Comparison of ENCODE assay signal across 9 mouse cellular contexts in the genomic region with DNA sequence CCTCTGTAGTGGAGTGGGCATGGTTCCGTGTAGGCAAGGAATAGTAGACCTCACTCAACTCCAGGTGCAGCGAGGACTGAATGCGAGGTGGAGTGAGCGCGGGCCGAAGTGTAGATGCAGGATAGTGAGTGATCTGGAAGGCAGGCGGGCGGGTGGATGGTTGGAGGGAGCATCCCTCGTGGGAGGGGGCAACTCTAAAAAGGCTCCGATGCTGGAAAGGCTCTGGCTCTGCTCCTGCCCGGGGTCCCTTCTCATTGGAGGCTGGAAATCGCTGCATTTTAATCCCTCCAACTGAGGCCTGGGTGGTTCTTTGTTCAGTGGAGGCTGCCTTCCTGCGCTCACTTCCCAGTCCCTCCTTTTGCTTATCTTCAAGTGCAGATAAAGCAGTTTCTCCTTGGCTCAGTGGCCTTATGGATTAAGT. TPM values are rescaled to one million over a fixed set of nuclear protein-coding genes. Genes with fewer than 3 reads are reported as not detected.
DNase-seq lines count a peak whose midpoint lies in the region; ATAC-seq and TF ChIP-seq lines count a peak whose summit lies in the region.
"Had no signal": no experiment of that assay in that cellular context is flagged by ENCODE, and none has a peak within 500 bp of the region (broad histone marks: within the 10 kb centered on the region; RNA-seq: fewer than 3 reads in every experiment).

No protein-coding gene starts in this region.

- peak overlapping the region; percentile 99 for H3K27ac ChIP-seq in kidney, postnatal 0 days
- peak overlapping the region; percentile 99 for H3K27ac ChIP-seq in embryonic facial prominence, embryonic 10.5 days (replicated peaks)
- H3K27ac ChIP-seq in hindbrain, embryonic 16.5 days (ENCODE audit: low read depth, low read length) = peak overlapping the region; percentile 100
- peak overlapping the region; percentile 99 for H3K27ac ChIP-seq in midbrain, postnatal 0 days (ENCODE audit: low read depth, low read length)
- H3K27ac ChIP-seq: macrophage had no signal

- whole genome bisulfite sequencing in kidney, postnatal 0 days = 1% methylated on average over 13 of the region's 13 CpGs
- WGBS in embryonic facial prominence, embryonic 10.5 days = under 1% methylated on average over 13 of the region's 13 CpGs
- WGBS in hindbrain, embryonic 16.5 days = under 1% methylated on average over 13 of the region's 13 CpGs
- WGBS in midbrain, postnatal 0 days = under 1% methylated on average over 13 of the region's 13 CpGs

- ATAC-seq in kidney, postnatal 0 days (replicated peaks; ENCODE audit: low FRiP score, low read depth) = no peak
- no peak for ATAC-seq in hindbrain, embryonic 16.5 days
- ATAC-seq in midbrain, postnatal 0 days (ENCODE audit: low FRiP score) = peak; percentile 38

- peak overlapping the region; percentile 58; the same call in 1 of the 2 replicates for H3K9ac ChIP-seq in kidney, postnatal 0 days (ENCODE audit: low read depth, low read length)
- peak overlapping the region; percentile 66 for H3K9ac ChIP-seq in hindbrain, embryonic 16.5 days (ENCODE audit: low read depth, low read length)
- H3K9ac ChIP-seq in midbrain, postnatal 0 days (replicated peaks; ENCODE audit: low read length, poor library complexity, severe bottlenecking) = peak overlapping the region; percentile 94

- no peaks in the 10 kb centered on the region for H3K9me3 ChIP-seq in kidney, postnatal 0 days (replicated peaks; ENCODE audit: low read length)
- H3K9me3 ChIP-seq in embryonic facial prominence, embryonic 10.5 days = no peaks in the 10 kb centered on the region
- no peaks in the 10 kb centered on the region for H3K9me3 ChIP-seq in hindbrain, embryonic 16.5 days (ENCODE audit: control insufficient read depth, low read length)
- H3K9me3 ChIP-seq in midbrain, postnatal 0 days (ENCODE audit: low read length) = no peaks in the 10 kb centered on the region

- H3K36me3 ChIP-seq in kidney, postnatal 0 days (ENCODE audit: insufficient read depth, low read length) = no peaks in the 10 kb centered on the region
- peaks cover 14% of the 10 kb centered on the region for H3K36me3 ChIP-seq in embryonic facial prominence, embryonic 10.5 days (replicated peaks)
- no peaks in the 10 kb centered on the region for H3K36me3 ChIP-seq in hindbrain, embryonic 16.5 days (ENCODE audit: control insufficient read depth, insufficient read depth, low read length)
- H3K36me3 ChIP-seq in midbrain, postnatal 0 days (ENCODE audit: insufficient read depth, low read length) = no peaks in the 10 kb centered on the region

- peak overlapping the region; percentile 95 for H3K4me2 ChIP-seq in kidney, postnatal 0 days (ENCODE audit: low read length)
- peak overlapping the region; percentile 92 for H3K4me2 ChIP-seq in hindbrain, embryonic 16.5 days (ENCODE audit: low read length)
- H3K4me2 ChIP-seq in midbrain, postnatal 0 days (ENCODE audit: low read depth, low read length, poor library complexity, severe bottlenecking) = peak overlapping the region; percentile 91

- peak; percentile 70 for DNase-seq in kidney, postnatal 0 days (ENCODE audit: low spot score)
- DNase-seq in kidney, adult 8-10 months = no peak
- DNase-seq in embryonic facial prominence, embryonic 10.5 days (ENCODE audit: low spot score) = no peak
- peak; percentile 66 for DNase-seq in midbrain, postnatal 0 days (ENCODE audit: low spot score)
- DNase-seq in layer of hippocampus, adult 11-12 months (ENCODE audit: low spot score) = no peak
- no peak for DNase-seq in layer of hippocampus, postnatal 10 days (ENCODE audit: low spot score in 2 of 2)
- DNase-seq in layer of hippocampus, postnatal 14 days (ENCODE audit: low spot score in 2 of 2) = no peak

- TF ChIP-seq CTCF in kidney, postnatal 0 days (IDR thresholded peaks at IDR 0.05; ENCODE audit: low read depth) = no peak
- no peak for TF ChIP-seq CTCF in midbrain, postnatal 0 days (IDR thresholded peaks at IDR 0.05)

- H3K27me3 ChIP-seq in kidney, postnatal 0 days (ENCODE audit: insufficient read depth, low read length) = no peaks in the 10 kb centered on the region
- no peaks in the 10 kb centered on the region for H3K27me3 ChIP-seq in embryonic facial prominence, embryonic 10.5 days (replicated peaks; ENCODE audit: low read depth, poor library complexity, severe bottlenecking)
- no peaks in the 10 kb centered on the region for H3K27me3 ChIP-seq in hindbrain, embryonic 16.5 days (replicated peaks; ENCODE audit: control insufficient read depth, insufficient read depth, low read length)
- no peaks in the 10 kb centered on the region for H3K27me3 ChIP-seq in midbrain, postnatal 0 days (ENCODE audit: insufficient read depth, low read length)

- H3K4me3 ChIP-seq in kidney, postnatal 0 days (replicated peaks; ENCODE audit: low read depth, low read length) = peak overlapping the region; percentile 90
- H3K4me3 ChIP-seq in embryonic facial prominence, embryonic 10.5 days = peak overlapping the region; percentile 94
- peak overlapping the region; percentile 90 for H3K4me3 ChIP-seq in hindbrain, embryonic 16.5 days (ENCODE audit: low read length)
- H3K4me3 ChIP-seq in midbrain, postnatal 0 days (ENCODE audit: low read depth, low read length) = peak overlapping the region; percentile 74

- H3K4me1 ChIP-seq in kidney, postnatal 0 days (replicated peaks; ENCODE audit: insufficient read depth, low read length) = peaks cover 11% of the 10 kb centered on the region; the same call in 1 of the 2 replicates
- peaks cover 46% of the 10 kb centered on the region for H3K4me1 ChIP-seq in embryonic facial prominence, embryonic 10.5 days
- peaks cover 22% of the 10 kb centered on the region for H3K4me1 ChIP-seq in hindbrain, embryonic 16.5 days (ENCODE audit: control insufficient read depth, insufficient read depth, low read depth, low read length)
- H3K4me1 ChIP-seq in midbrain, postnatal 0 days (ENCODE audit: insufficient read depth, low read length) = peaks cover 6% of the 10 kb centered on the region; the same call in 1 of the 2 replicates

RNA-seq across cellular contexts. Expression of gene Sox12, which starts 1.3 kb away (rescaled TPM):
- 8.2 and 9.2 TPM in 2 replicates for polyA plus RNA-seq in kidney, postnatal 0 days (2015; fragmentation: Nextera tagmentation; extraction: Ambion mirVana)
- polyA plus RNA-seq in embryonic facial prominence, embryonic 10.5 days (2016; fragmentation: Nextera tagmentation; extraction: Ambion mirVana) = 10.6 and 11.5 TPM in 2 replicates
- 10.5 and 11.8 TPM in 2 replicates for polyA plus RNA-seq in hindbrain, embryonic 16.5 days (2015; fragmentation: Nextera tagmentation; extraction: Ambion mirVana)
- total RNA-seq in midbrain, postnatal 0 days (2014; rRNA removed) = 45.3 and 55.7 TPM in 2 replicates
- 9.4 and 10.8 TPM in 2 replicates for polyA plus RNA-seq in midbrain, postnatal 0 days (2015; fragmentation: Nextera tagmentation; extraction: Ambion mirVana)
- 10 to 100 TPM; 37.5 to 38.1 TPM for total RNA-seq in layer of hippocampus, postnatal 10 days (2021)
- total RNA-seq in layer of hippocampus, postnatal 14 days (2021) = 10 to 100 TPM; 21.4 to 23.1 TPM

RNA-seq across cellular contexts. Expression of gene Zcchc3, which starts 15.7 kb away (rescaled TPM):
- polyA plus RNA-seq in kidney, postnatal 0 days (2015; fragmentation: Nextera tagmentation; extraction: Ambion mirVana) = 28.3 and 31.0 TPM in 2 replicates
- 53.4 and 58.3 TPM in 2 replicates for polyA plus RNA-seq in embryonic facial prominence, embryonic 10.5 days (2016; fragmentation: Nextera tagmentation; extraction: Ambion mirVana)
- 12.5 and 13.8 TPM in 2 replicates for polyA plus RNA-seq in hindbrain, embryonic 16.5 days (2015; fragmentation: Nextera tagmentation; extraction: Ambion mirVana)
- total RNA-seq in midbrain, postnatal 0 days (2014; rRNA removed) = 15.1 and 15.2 TPM in 2 replicates
- 13.9 and 16.6 TPM in 2 replicates for polyA plus RNA-seq in midbrain, postnatal 0 days (2015; fragmentation: Nextera tagmentation; extraction: Ambion mirVana)
- total RNA-seq in layer of hippocampus, postnatal 10 days (2021) = 10 to 100 TPM in 1 of 2 experiments, 1 to 10 TPM in 1; 9.9 to 12.1 TPM
- 10 to 100 TPM in 1 of 2 experiments, 1 to 10 TPM in 1; 9.8 to 10.8 TPM for total RNA-seq in layer of hippocampus, postnatal 14 days (2021)

RNA-seq across cellular contexts. Expression of gene 6820408C15Rik, which starts 16.3 kb away (rescaled TPM):
- polyA plus RNA-seq in kidney, postnatal 0 days (2015; fragmentation: Nextera tagmentation; extraction: Ambion mirVana) = 0.76 and 0.92 TPM in 2 replicates
- 0.43 and 0.71 TPM in 2 replicates for polyA plus RNA-seq in embryonic facial prominence, embryonic 10.5 days (2016; fragmentation: Nextera tagmentation; extraction: Ambion mirVana)
- 3.1 and 4.1 TPM in 2 replicates for polyA plus RNA-seq in hindbrain, embryonic 16.5 days (2015; fragmentation: Nextera tagmentation; extraction: Ambion mirVana)
- 0.94 and 1.8 TPM in 2 replicates for total RNA-seq in midbrain, postnatal 0 days (2014; rRNA removed)
- polyA plus RNA-seq in midbrain, postnatal 0 days (2015; fragmentation: Nextera tagmentation; extraction: Ambion mirVana) = 3.3 and 4.9 TPM in 2 replicates
- 1 to 10 TPM; 3.5 to 4.3 TPM for total RNA-seq in layer of hippocampus, postnatal 10 days (2021)
- total RNA-seq in layer of hippocampus, postnatal 14 days (2021) = 1 to 10 TPM; 2.9 to 4.2 TPM
- polyA plus RNA-seq: macrophage had no signal

RNA-seq across cellular contexts. Expression of gene Nrsn2, which starts 22.7 kb away (rescaled TPM):
- polyA plus RNA-seq in kidney, postnatal 0 days (2015; fragmentation: Nextera tagmentation; extraction: Ambion mirVana) = 0.60 and 0.68 TPM in 2 replicates
- polyA plus RNA-seq in embryonic facial prominence, embryonic 10.5 days (2016; fragmentation: Nextera tagmentation; extraction: Ambion mirVana) = 0.87 and 2.5 TPM in 2 replicates
- 72.0 and 74.0 TPM in 2 replicates for polyA plus RNA-seq in hindbrain, embryonic 16.5 days (2015; fragmentation: Nextera tagmentation; extraction: Ambion mirVana)
- 72.5 and 80.2 TPM in 2 replicates for total RNA-seq in midbrain, postnatal 0 days (2014; rRNA removed)
- 103 and 111 TPM in 2 replicates for polyA plus RNA-seq in midbrain, postnatal 0 days (2015; fragmentation: Nextera tagmentation; extraction: Ambion mirVana)
- 10 to 100 TPM; 35.3 to 35.4 TPM for total RNA-seq in layer of hippocampus, postnatal 10 days (2021)
- total RNA-seq in layer of hippocampus, postnatal 14 days (2021) = 10 to 100 TPM; 33.0 to 39.6 TPM
- polyA plus RNA-seq: macrophage had no signal

RNA-seq across cellular contexts. Expression of gene Trib3, which starts 55.3 kb away (rescaled TPM):
- 0.79 and 1.1 TPM in 2 replicates for polyA plus RNA-seq in kidney, postnatal 0 days (2015; fragmentation: Nextera tagmentation; extraction: Ambion mirVana)
- 2.5 and 3.0 TPM in 2 replicates for polyA plus RNA-seq in embryonic facial prominence, embryonic 10.5 days (2016; fragmentation: Nextera tagmentation; extraction: Ambion mirVana)
- polyA plus RNA-seq in hindbrain, embryonic 16.5 days (2015; fragmentation: Nextera tagmentation; extraction: Ambion mirVana) = 2.1 and 2.2 TPM in 2 replicates
- 3.0 and 4.2 TPM in 2 replicates for total RNA-seq in midbrain, postnatal 0 days (2014; rRNA removed)
- 3.0 and 3.4 TPM in 2 replicates for polyA plus RNA-seq in midbrain, postnatal 0 days (2015; fragmentation: Nextera tagmentation; extraction: Ambion mirVana)
- total RNA-seq in layer of hippocampus, postnatal 10 days (2021) = under 1 TPM; 0.30 to 0.58 TPM
- total RNA-seq in layer of hippocampus, postnatal 14 days (2021) = under 1 TPM; 0.53 to 0.86 TPM

Comparison
In these comparisons a context has a peak if more than half of its experiments do, and no peak if none do; other contexts are left out.
1. DNase-seq: peak in kidney, postnatal 0 days (single experiment) and midbrain, postnatal 0 days (single experiment); none in kidney, adult 8-10 months (0 of 2), embryonic facial prominence, embryonic 10.5 days (single experiment), layer of hippocampus, adult 11-12 months (single experiment), layer of hippocampus, postnatal 10 days (0 of 2) and layer of hippocampus, postnatal 14 days (0 of 2).
2. Peak in every context shown above with its lines, with median percentiles within 50 percentile points of each other: H3K27ac ChIP-seq, H3K4me2 ChIP-seq, H3K4me3 ChIP-seq and H3K9ac ChIP-seq.